Mouse (Mus musculus) hindbrain, embryonic 16.5 days (tissue): ENCODE results near the gene Dlgap1. TPM values are rescaled to one million over a fixed set of nuclear protein-coding genes. Genes with fewer than 3 reads are reported as not detected.

Source experiments
- ATAC-seq: fragments of 200-750 bp; cut with Nextera tagmentation; 2 replicates; pipeline ENCODE4 v1.8.0; 2017; ENCODE audit warnings: moderate TSS enrichment, moderate library complexity
- H3K27ac ChIP-seq: fragments of 300-500 bp; sonication (generic); 2 replicates; pipeline ENCODE4 v1.5.1; 2014; ENCODE audit warnings: low read depth, mild to moderate bottlenecking, control low read depth, low read length, moderate library complexity
- H3K27me3 ChIP-seq: fragments of 300-500 bp; sonication (generic); replicated peaks from 2 replicates; pipeline ENCODE4 v1.6.1; 2014; ENCODE audit warnings: low read length; ENCODE audit not compliant: control insufficient read depth, insufficient read depth
- H3K36me3 ChIP-seq: fragments of 300-500 bp; sonication (generic); 2 replicates; pipeline ENCODE4 v1.6.1; 2014; ENCODE audit warnings: mild to moderate bottlenecking, low read length, moderate library complexity, mixed read lengths; ENCODE audit not compliant: control insufficient read depth, insufficient read depth
- H3K4me1 ChIP-seq: fragments of 300-500 bp; sonication (generic); 2 replicates; pipeline ENCODE4 v1.6.1; 2014; ENCODE audit warnings: low read depth, low read length; ENCODE audit not compliant: control insufficient read depth, insufficient read depth
- H3K4me2 ChIP-seq: fragments of 300-500 bp; sonication (generic); 2 replicates; pipeline ENCODE4 v1.6.1; 2014; ENCODE audit warnings: mild to moderate bottlenecking, low read length, control low read depth, moderate library complexity
- H3K4me3 ChIP-seq: fragments of 300-500 bp; sonication (generic); 2 replicates; pipeline ENCODE4 v1.5.1; 2014; ENCODE audit warnings: mild to moderate bottlenecking, low read length, control low read depth, moderate library complexity
- H3K9ac ChIP-seq: fragments of 300-500 bp; sonication (generic); 2 replicates; pipeline ENCODE4 v1.6.1; 2014; ENCODE audit warnings: low read depth, mild to moderate bottlenecking, control low read depth, low read length, moderate library complexity
- H3K9me3 ChIP-seq: fragments of 300-500 bp; sonication (generic); 2 replicates; pipeline ENCODE4 v1.6.1; 2014; ENCODE audit warnings: mild to moderate bottlenecking, low read length, moderate library complexity; ENCODE audit not compliant: control insufficient read depth
- WGBS: fragments of 180-500 bp; shearing (Covaris S2); extraction: QIAGEN DNeasy Blood & Tissue Kit; methylation state at CpG from one replicate; pipeline ENCODE4 v1.1.7; 2014; 5-methylcytosine and 5-hydroxymethylcytosine counted together
- polyA plus RNA-seq: library from polyadenylated mRNA; unstranded; fragments of >200 nt; fragmentation: Nextera tagmentation; extraction: Ambion mirVana; gene quantifications from 2 replicates; pipeline ENCODE4 v1.2.1, GENCODE M21; 2015

The Dlgap1 gene
- polyA plus RNA-seq, 1 experiment from 2014 or later, result 39.5 TPM

- H3K4me2 ChIP-seq, result no peak overlapping the region
- no peaks in the 10 kb centered on the region for H3K9me3 ChIP-seq
- no peak overlapping the region for H3K9ac ChIP-seq
- H3K27ac ChIP-seq, result no peak overlapping the region
- ATAC-seq, result no peak
- H3K4me3 ChIP-seq, result no peak overlapping the region
- H3K36me3 ChIP-seq, result no peaks in the 10 kb centered on the region
- no peaks in the 10 kb centered on the region for H3K27me3 ChIP-seq
- 83% methylated on average over 8 of the region's 8 CpGs for WGBS
- peaks cover 9% of the 10 kb centered on the region for H3K4me1 ChIP-seq
These were observed 828.3 kb downstream of the Dlgap1 start for GRCm38 (mm10) chr17:70796940-70797772.

DNA sequence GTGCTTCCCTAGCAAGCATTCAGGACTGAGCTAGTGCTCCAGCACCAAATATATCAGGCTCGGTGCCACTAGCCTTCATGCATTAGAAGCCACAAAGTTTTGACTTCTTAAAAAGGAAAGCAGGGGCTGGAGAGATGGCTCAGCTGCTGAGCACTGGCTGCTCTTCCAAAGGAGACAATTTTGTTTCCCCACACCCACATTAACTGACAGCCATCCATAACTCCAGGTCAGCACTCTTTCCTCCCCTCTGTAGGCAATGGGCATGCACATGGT is 828.8 kb downstream of the Dlgap1 start:
- H3K4me2 ChIP-seq, result no peak overlapping the region
- no peaks in the 10 kb centered on the region for H3K27me3 ChIP-seq
- no peak overlapping the region for H3K4me3 ChIP-seq
- no peak for ATAC-seq
- WGBS, result 82% methylated on average over 1 of the region's 1 CpGs
- H3K36me3 ChIP-seq, result no peaks in the 10 kb centered on the region
- no peaks in the 10 kb centered on the region for H3K9me3 ChIP-seq
- no peak overlapping the region for H3K9ac ChIP-seq
- peaks cover 9% of the 10 kb centered on the region for H3K4me1 ChIP-seq
- no peak overlapping the region for H3K27ac ChIP-seq

- Histone ChIP-seq H3K36me3 (no peaks in the 10 kb centered on the region), H3K9me3 (no peaks in the 10 kb centered on the region), H3K9ac (no peak overlapping the region), H3K4me2 (no peak overlapping the region), H3K4me1 (peaks cover 7% of the 10 kb centered on the region), H3K27me3 (no peaks in the 10 kb centered on the region), H3K27ac (no peak overlapping the region), H3K4me3 (no peak overlapping the region)
- no peak for ATAC-seq
- WGBS, result 83% methylated on average over 4 of the region's 4 CpGs
These were observed 830.4 kb downstream of the Dlgap1 start for GRCm38 (mm10) chr17:70799266-70799665.

DNA sequence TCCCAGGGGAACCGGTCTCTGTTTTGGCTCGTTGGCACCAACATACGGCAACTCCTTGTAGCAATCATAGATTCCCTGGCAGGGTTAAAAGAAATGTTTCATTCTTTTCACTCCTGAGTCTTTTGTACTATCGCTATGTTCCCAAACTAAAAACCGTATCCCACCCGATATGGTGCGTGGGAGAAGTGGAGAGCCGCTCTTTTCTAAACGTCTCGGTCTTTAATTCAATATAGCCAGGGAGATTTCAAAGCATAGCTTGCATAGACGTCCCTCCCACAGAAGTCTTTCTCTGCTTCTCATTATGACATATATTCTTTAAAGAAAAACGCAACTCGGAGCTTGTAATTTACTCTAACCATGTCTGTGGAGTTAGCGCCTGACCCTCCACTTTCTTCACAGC is 833.1 kb downstream of the Dlgap1 start:
- no peaks in the 10 kb centered on the region for H3K9me3 ChIP-seq
- WGBS, result 78% methylated on average over 14 of the region's 14 CpGs
- no peak overlapping the region for H3K4me3 ChIP-seq
- H3K36me3 ChIP-seq, result no peaks in the 10 kb centered on the region
- H3K27ac ChIP-seq, result no peak overlapping the region
- H3K9ac ChIP-seq, result no peak overlapping the region
- H3K4me2 ChIP-seq, result no peak overlapping the region
- ATAC-seq, result no peak
- H3K4me1 ChIP-seq, result no peaks in the 10 kb centered on the region
- no peaks in the 10 kb centered on the region for H3K27me3 ChIP-seq

DNA sequence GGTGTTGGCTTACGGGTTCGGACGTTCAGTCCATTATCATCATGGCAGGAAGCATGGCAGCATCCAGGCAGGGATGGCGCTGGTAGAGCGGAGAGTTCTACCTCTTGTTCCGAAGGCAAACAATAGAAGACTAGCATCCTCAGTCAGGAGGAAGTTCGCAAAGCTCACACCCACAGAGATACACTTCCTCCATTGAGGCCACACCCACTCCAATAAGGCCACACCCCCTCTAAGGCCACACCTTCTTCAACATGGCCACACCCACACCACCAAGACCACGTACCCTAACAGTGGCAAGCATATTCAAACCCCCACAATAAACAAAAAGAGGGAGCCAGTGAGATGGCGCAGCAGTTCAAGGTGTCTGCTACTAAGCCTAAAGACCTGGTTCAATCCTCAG is 837.0 kb downstream of the Dlgap1 start:
- H3K4me3 ChIP-seq, result no peak overlapping the region
- ATAC-seq, result no peak
- WGBS, result 96% methylated on average over 9 of the region's 9 CpGs

GRCm38 (mm10) chr17:70806600-70806999 is 837.7 kb downstream of the Dlgap1 start:
- Histone ChIP-seq H3K4me3 (no peak overlapping the region), H3K9me3 (no peaks in the 10 kb centered on the region), H3K27me3 (no peaks in the 10 kb centered on the region), H3K27ac (no peak overlapping the region), H3K36me3 (no peaks in the 10 kb centered on the region), H3K9ac (no peak overlapping the region), H3K4me1 (no peaks in the 10 kb centered on the region), H3K4me2 (no peak overlapping the region)
- 93% methylated on average over 2 of the region's 2 CpGs for WGBS
- ATAC-seq, result no peak

More for the DNA sequence above, 837.0 kb downstream of the Dlgap1 start:
- H3K27me3 ChIP-seq, result no peaks in the 10 kb centered on the region
- no peaks in the 10 kb centered on the region for H3K9me3 ChIP-seq
- H3K9ac ChIP-seq, result no peak overlapping the region
- H3K27ac ChIP-seq, result no peak overlapping the region
- no peak overlapping the region for H3K4me2 ChIP-seq
- H3K36me3 ChIP-seq, result no peaks in the 10 kb centered on the region
- no peaks in the 10 kb centered on the region for H3K4me1 ChIP-seq

- Histone ChIP-seq H3K36me3 (no peaks in the 10 kb centered on the region), H3K27me3 (no peaks in the 10 kb centered on the region), H3K4me3 (no peak overlapping the region), H3K9me3 (no peaks in the 10 kb centered on the region), H3K9ac (no peak overlapping the region), H3K4me1 (no peaks in the 10 kb centered on the region), H3K4me2 (no peak overlapping the region), H3K27ac (no peak overlapping the region)
- 93% methylated on average over 1 of the region's 1 CpGs for WGBS
- ATAC-seq, result no peak
These were observed 839.0 kb downstream of the Dlgap1 start for GRCm38 (mm10) chr17:70807885-70808284.

- Histone ChIP-seq H3K9me3 (no peaks in the 10 kb centered on the region), H3K27me3 (no peaks in the 10 kb centered on the region), H3K9ac (no peak overlapping the region), H3K36me3 (no peaks in the 10 kb centered on the region), H3K4me1 (no peaks in the 10 kb centered on the region), H3K4me3 (no peak overlapping the region), H3K27ac (no peak overlapping the region), H3K4me2 (no peak overlapping the region)
- WGBS, result 35% methylated on average over 14 of the region's 14 CpGs
- no peak for ATAC-seq
These were observed 840.0 kb downstream of the Dlgap1 start for GRCm38 (mm10) chr17:70808837-70809236.

- Histone ChIP-seq H3K36me3 (no peaks in the 10 kb centered on the region), H3K27me3 (no peaks in the 10 kb centered on the region), H3K4me2 (no peak overlapping the region), H3K9ac (no peak overlapping the region), H3K4me1 (no peaks in the 10 kb centered on the region), H3K4me3 (no peak overlapping the region), H3K27ac (no peak overlapping the region), H3K9me3 (no peaks in the 10 kb centered on the region)
- 47% methylated on average over 3 of the region's 3 CpGs for WGBS
- ATAC-seq, result no peak
These were observed 840.9 kb downstream of the Dlgap1 start for GRCm38 (mm10) chr17:70809776-70810175.
